13 mouse cellular contexts compared by ENCODE assay signal in the genomic region with DNA sequence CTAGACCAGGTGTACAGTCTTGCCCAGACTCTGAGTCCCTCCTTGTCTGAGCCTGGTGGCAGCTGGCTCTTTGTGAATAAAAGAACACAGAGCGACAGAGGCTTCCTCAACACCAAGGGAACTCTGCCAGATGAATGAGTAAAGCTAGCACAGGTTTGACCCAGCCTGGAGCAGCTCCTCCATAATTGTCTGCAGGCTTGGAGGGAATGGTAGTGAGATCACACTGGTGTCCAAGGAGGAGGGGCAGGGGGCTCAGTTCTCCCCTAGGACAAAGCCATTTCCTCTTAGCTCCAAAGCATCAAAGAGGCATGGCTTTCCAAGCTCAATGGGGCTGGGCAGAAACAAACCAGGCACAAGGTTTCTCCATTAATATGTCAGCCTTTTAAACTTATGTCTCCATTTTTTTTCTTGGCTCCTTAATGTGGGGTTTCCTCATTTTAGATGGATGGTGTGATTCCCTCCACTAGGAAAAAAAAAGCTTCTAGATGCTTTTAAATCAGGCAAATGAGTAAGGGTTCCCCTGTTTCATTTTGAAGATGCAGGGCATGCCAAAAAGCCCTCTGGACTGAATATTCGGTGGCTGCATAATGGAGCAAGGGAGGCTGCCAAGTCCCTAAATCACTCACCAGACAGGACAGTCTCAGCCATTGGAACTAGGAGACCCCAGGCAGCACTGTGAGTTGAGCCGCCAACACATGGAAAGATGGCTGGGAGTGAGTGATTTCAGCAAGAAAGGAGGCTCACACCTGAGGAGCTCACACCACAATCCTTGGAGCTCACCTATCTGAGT.
DNase-seq lines count a peak whose midpoint lies in the region; ATAC-seq lines count a peak whose summit lies in the region.
"Had no signal": no experiment of that assay in that cellular context is flagged by ENCODE, and none has a peak within 500 bp of the region (broad histone marks: within the 10 kb centered on the region; RNA-seq: fewer than 3 reads in every experiment).

No protein-coding gene starts in this region.

- WGBS in embryonic facial prominence, embryonic 14.5 days = 59% methylated on average over 3 of the region's 3 CpGs
- whole genome bisulfite sequencing in embryonic facial prominence, embryonic 10.5 days = 86% methylated on average over 3 of the region's 3 CpGs
- WGBS in kidney, embryonic 15.5 days = 48% methylated on average over 3 of the region's 3 CpGs
- 47% methylated on average over 3 of the region's 3 CpGs for WGBS in limb, embryonic 15.5 days

- ATAC-seq in embryonic facial prominence, embryonic 14.5 days (ENCODE audit: low read depth) = no peak; the same call in 1 of the 2 replicates
- ATAC-seq in kidney, embryonic 15.5 days (replicated peaks; ENCODE audit: low FRiP score) = peak; percentile 44; the same call in 1 of the 2 replicates
- ATAC-seq in limb, embryonic 15.5 days (ENCODE audit: insufficient number of reproducible peaks, low FRiP score, low TSS enrichment, low read depth) = peak; percentile 49; the same call in 1 of the 2 replicates

- no peaks in the 10 kb centered on the region for H3K27me3 ChIP-seq in embryonic facial prominence, embryonic 14.5 days (replicated peaks; ENCODE audit: control insufficient read depth, insufficient read depth, low read length)
- H3K27me3 ChIP-seq in embryonic facial prominence, embryonic 10.5 days (replicated peaks; ENCODE audit: low read depth, poor library complexity, severe bottlenecking) = no peaks in the 10 kb centered on the region
- no peaks in the 10 kb centered on the region for H3K27me3 ChIP-seq in kidney, embryonic 15.5 days
- H3K27me3 ChIP-seq in limb, embryonic 15.5 days = no peaks in the 10 kb centered on the region

- H3K4me1 ChIP-seq in embryonic facial prominence, embryonic 14.5 days (ENCODE audit: control insufficient read depth, insufficient read depth, low read length) = peaks cover 5% of the 10 kb centered on the region; the same call in 1 of the 2 replicates
- H3K4me1 ChIP-seq in embryonic facial prominence, embryonic 10.5 days = peaks cover 17% of the 10 kb centered on the region; the same call in 1 of the 2 replicates
- peaks cover 11% of the 10 kb centered on the region; the same call in 1 of the 2 replicates for H3K4me1 ChIP-seq in kidney, embryonic 15.5 days
- H3K4me1 ChIP-seq in limb, embryonic 15.5 days = peaks cover 12% of the 10 kb centered on the region; the same call in 1 of the 2 replicates

- peak; percentile 43 for DNase-seq in embryonic facial prominence, embryonic 14.5 days (ENCODE audit: low spot score)
- no peak for DNase-seq in embryonic facial prominence, embryonic 10.5 days (ENCODE audit: low spot score)
- DNase-seq in kidney, adult 18-20 months = no peak
- peak; percentile 80 for DNase-seq in NIH3T3 (ENCODE audit: low read depth)
- no peak for DNase-seq in urinary bladder, postnatal 4 days (ENCODE audit: low spot score in 2 of 2)
- no peak for DNase-seq in embryo, embryonic 10.5 days (ENCODE audit: low spot score)
- DNase-seq: cerebellum, adult 11-12 months; spleen, adult 18-20 months; thymus, adult 2 months had no signal

- H3K9me3 ChIP-seq in embryonic facial prominence, embryonic 14.5 days (ENCODE audit: control insufficient read depth, low read length) = no peaks in the 10 kb centered on the region
- H3K9me3 ChIP-seq in embryonic facial prominence, embryonic 10.5 days = no peaks in the 10 kb centered on the region
- no peaks in the 10 kb centered on the region for H3K9me3 ChIP-seq in kidney, embryonic 15.5 days (replicated peaks)
- no peaks in the 10 kb centered on the region for H3K9me3 ChIP-seq in limb, embryonic 15.5 days
- H3K9me3 ChIP-seq: heart, embryonic 13.5 days had no signal

- H3K27ac ChIP-seq in embryonic facial prominence, embryonic 14.5 days (replicated peaks; ENCODE audit: low read depth, low read length) = no peak overlapping the region
- no peak overlapping the region for H3K27ac ChIP-seq in embryonic facial prominence, embryonic 10.5 days (replicated peaks)
- H3K27ac ChIP-seq in kidney, embryonic 15.5 days = peak overlapping the region; percentile 30; the same call in 1 of the 2 replicates
- H3K27ac ChIP-seq in limb, embryonic 15.5 days = no peak overlapping the region; the same call in 1 of the 2 replicates
- H3K27ac ChIP-seq: heart, embryonic 13.5 days had no signal

- no peak overlapping the region for H3K4me3 ChIP-seq in embryonic facial prominence, embryonic 14.5 days (ENCODE audit: low read depth, low read length)
- H3K4me3 ChIP-seq in embryonic facial prominence, embryonic 10.5 days = no peak overlapping the region
- no peak overlapping the region for H3K4me3 ChIP-seq in kidney, embryonic 15.5 days (replicated peaks)
- H3K4me3 ChIP-seq in limb, embryonic 15.5 days = no peak overlapping the region
- H3K4me3 ChIP-seq: heart, embryonic 13.5 days; myocyte had no signal

- no peak overlapping the region for H3K9ac ChIP-seq in embryonic facial prominence, embryonic 14.5 days (ENCODE audit: low read depth, low read length)
- H3K9ac ChIP-seq in kidney, embryonic 15.5 days = no peak overlapping the region
- H3K9ac ChIP-seq in limb, embryonic 15.5 days = no peak overlapping the region
- H3K9ac ChIP-seq: heart, embryonic 13.5 days had no signal

- no peaks in the 10 kb centered on the region for H3K36me3 ChIP-seq in embryonic facial prominence, embryonic 14.5 days (ENCODE audit: control insufficient read depth, insufficient read depth, low read length)
- H3K36me3 ChIP-seq in embryonic facial prominence, embryonic 10.5 days (replicated peaks) = no peaks in the 10 kb centered on the region
- H3K36me3 ChIP-seq in kidney, embryonic 15.5 days = no peaks in the 10 kb centered on the region
- no peaks in the 10 kb centered on the region for H3K36me3 ChIP-seq in limb, embryonic 15.5 days
- H3K36me3 ChIP-seq: heart, embryonic 13.5 days had no signal

- no peak overlapping the region for H3K4me2 ChIP-seq in embryonic facial prominence, embryonic 14.5 days (ENCODE audit: low read depth, low read length)
- no peak overlapping the region for H3K4me2 ChIP-seq in kidney, embryonic 15.5 days
- H3K4me2 ChIP-seq in limb, embryonic 15.5 days = no peak overlapping the region
- H3K4me2 ChIP-seq: heart, embryonic 13.5 days had no signal

Comparison
In these comparisons a context has a peak if more than half of its experiments do, and no peak if none do; other contexts are left out.
1. DNase-seq: peak in embryonic facial prominence, embryonic 14.5 days (single experiment) and NIH3T3 (single experiment); none in embryonic facial prominence, embryonic 10.5 days (single experiment), kidney, adult 18-20 months (single experiment), urinary bladder, postnatal 4 days (0 of 2) and embryo, embryonic 10.5 days (single experiment).